Mouse (Mus musculus): ENCODE data around the gene Nrf1. TPM values are rescaled to one million over a fixed set of nuclear protein-coding genes. Genes with fewer than 3 reads are reported as not detected.

Nrf1 gene
- polyA plus RNA-seq, 1 experiment from 2014 or later, result 97.8 TPM

DNA sequence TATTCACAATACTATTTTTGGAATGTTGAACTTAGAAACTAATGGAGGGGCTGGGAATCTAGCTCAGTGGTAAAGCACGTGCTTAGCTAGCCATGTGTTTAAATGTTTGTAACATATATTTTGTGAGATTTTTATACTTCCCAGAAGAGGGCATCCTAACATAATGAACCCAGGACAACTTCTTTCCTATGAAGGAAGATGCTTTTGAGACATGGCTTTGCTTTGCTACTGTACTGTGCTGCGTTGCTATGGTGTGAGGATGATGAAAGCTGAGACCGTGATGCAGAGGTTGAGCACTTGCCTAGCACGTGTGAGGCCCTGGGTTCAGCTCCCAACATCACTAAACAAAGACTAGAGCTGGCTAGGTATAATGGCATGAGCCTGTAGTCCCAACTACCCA, 43.4 kb downstream of the Nrf1 start:
- 84% methylated on average over 4 of the region's 4 CpGs for WGBS
- Histone ChIP-seq H3K4me1 (no peaks in the 10 kb centered on the region), H3K9me3 (no peaks in the 10 kb centered on the region), H3K27me3 (ENCODE audit: poor library complexity, severe bottlenecking) (no peaks in the 10 kb centered on the region), H3K27ac (no peak overlapping the region), H3K36me3 (replicated peaks) (peaks cover 74% of the 10 kb centered on the region), H3K4me3 (no peak overlapping the region)
- DNase-seq (ENCODE audit: extremely low spot score, low spot score), result no peak

DNA sequence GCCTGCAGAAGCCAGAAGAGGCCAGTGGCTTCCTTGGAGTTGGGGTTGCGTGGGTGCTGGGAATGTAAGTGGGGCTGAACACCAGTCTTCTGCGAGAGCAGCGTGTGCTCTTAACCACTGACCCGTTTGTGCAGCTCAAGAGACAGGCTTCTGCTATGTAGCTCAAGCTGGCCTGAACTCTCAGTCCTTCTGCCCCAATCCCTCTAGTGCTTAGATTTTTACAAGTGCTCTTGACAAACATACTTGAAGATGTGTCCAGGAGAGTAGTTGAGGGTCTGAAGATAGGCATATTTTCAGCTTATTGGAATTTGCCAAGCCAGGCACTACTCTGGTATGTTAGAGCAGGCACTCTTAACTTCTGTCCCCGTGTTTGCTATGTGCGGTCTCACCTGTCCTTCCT, 45.0 kb downstream of the Nrf1 start:
- Histone ChIP-seq H3K4me1 (no peaks in the 10 kb centered on the region), H3K4me3 (no peak overlapping the region), H3K36me3 (replicated peaks) (peaks cover 89% of the 10 kb centered on the region), H3K27ac (no peak overlapping the region), H3K9me3 (no peaks in the 10 kb centered on the region), H3K27me3 (ENCODE audit: poor library complexity, severe bottlenecking) (no peaks in the 10 kb centered on the region)
- no peak for DNase-seq (ENCODE audit: extremely low spot score, low spot score)
- 98% methylated on average over 6 of the region's 6 CpGs for WGBS

DNA sequence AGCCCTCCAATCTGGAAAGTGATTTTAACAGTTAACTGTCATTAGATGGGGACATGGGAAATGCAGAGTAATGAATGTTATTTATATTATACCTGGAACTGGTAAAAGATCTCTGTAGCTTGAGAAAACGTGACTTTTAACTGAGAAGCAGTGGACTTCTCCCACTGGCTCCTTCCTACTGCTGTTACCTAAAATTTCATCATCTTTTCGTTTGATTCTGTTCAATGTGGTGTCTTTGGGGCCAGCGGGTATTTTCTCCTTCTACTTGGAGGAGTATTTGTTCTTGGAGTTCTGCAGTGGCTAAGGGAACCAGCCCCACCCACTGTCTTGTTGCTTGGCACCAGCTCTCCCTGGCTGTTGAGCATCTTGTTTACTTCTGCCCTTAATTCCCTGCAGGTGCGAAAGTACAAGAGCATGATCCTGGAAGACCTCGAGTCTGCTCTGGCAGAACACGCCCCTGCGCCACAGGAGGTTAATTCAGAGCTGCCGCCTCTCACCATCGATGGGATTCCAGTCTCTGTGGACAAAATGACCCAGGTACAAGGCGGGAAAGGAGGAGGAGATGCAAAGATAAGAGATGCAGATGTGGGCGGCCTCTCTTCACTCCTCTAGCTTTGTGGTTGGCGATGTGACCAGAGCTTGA, 54.1 kb downstream of the Nrf1 start:
- 82% methylated on average over 12 of the region's 12 CpGs for WGBS
- H3K27ac ChIP-seq, result no peak overlapping the region
- no peaks in the 10 kb centered on the region for H3K27me3 ChIP-seq (ENCODE audit: poor library complexity, severe bottlenecking)
- no peaks in the 10 kb centered on the region for H3K4me1 ChIP-seq
- no peak overlapping the region for H3K4me3 ChIP-seq
- DNase-seq (ENCODE audit: extremely low spot score, low spot score), result no peak
- peaks cover 98% of the 10 kb centered on the region for H3K36me3 ChIP-seq (replicated peaks)
- no peaks in the 10 kb centered on the region for H3K9me3 ChIP-seq

DNA sequence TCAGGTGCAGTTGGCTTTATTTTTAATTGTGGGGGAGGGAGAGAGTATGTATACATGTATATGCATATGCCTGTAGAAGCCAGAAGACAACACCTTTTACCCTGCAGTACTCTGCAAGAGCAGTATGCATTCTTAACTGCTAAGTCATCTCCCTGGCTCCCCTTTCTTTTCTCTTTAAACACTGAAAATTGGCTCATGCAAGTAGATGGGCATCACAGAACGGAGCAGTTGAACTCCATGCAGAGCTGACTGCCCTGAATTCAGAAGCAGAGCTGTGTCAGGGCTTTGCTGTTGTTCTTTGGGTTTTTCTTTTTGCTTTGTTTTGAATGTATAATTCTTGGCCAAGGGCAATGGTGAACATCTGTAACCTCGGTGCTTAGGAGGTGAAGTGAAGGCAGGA, 58.3 kb downstream of the Nrf1 start:
- Histone ChIP-seq H3K27ac (no peak overlapping the region), H3K9me3 (no peaks in the 10 kb centered on the region), H3K36me3 (replicated peaks) (peaks cover 94% of the 10 kb centered on the region), H3K27me3 (ENCODE audit: poor library complexity, severe bottlenecking) (no peaks in the 10 kb centered on the region), H3K4me3 (no peak overlapping the region), H3K4me1 (no peaks in the 10 kb centered on the region)
- 86% methylated on average over 2 of the region's 2 CpGs for WGBS
- no peak for DNase-seq (ENCODE audit: extremely low spot score, low spot score)

DNA sequence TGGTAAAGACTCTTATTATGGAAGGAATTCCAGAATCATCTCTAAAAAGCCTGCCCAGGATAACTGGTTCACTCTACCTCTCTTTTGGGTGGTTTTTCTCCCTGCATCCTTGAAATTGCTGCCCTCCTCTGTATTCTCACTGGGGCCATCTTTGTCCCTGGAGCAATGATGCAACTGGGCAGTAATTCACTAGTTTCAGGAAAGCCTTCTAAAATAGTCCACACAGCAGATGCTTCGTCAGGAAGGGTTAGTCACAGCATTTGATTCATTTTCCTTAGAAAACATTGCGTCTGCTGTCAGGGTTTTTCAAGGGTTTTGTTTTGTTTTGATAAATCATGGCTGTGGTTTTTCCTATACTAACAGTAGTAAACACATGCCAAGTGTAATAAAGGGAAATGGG, 59.7 kb downstream of the Nrf1 start:
- DNase-seq (ENCODE audit: extremely low spot score, low spot score), result no peak
- H3K4me3 ChIP-seq, result no peak overlapping the region
- H3K27me3 ChIP-seq (ENCODE audit: poor library complexity, severe bottlenecking), result no peaks in the 10 kb centered on the region
- H3K36me3 ChIP-seq (replicated peaks), result peaks cover 93% of the 10 kb centered on the region
- 0 out of 2 replicates have a peak, but pooled peaks cover under 1% of the 10 kb centered on the region for H3K4me1 ChIP-seq
- no peak overlapping the region for H3K27ac ChIP-seq
- 87% methylated on average over 2 of the region's 2 CpGs for WGBS
- H3K9me3 ChIP-seq, result no peaks in the 10 kb centered on the region

DNA sequence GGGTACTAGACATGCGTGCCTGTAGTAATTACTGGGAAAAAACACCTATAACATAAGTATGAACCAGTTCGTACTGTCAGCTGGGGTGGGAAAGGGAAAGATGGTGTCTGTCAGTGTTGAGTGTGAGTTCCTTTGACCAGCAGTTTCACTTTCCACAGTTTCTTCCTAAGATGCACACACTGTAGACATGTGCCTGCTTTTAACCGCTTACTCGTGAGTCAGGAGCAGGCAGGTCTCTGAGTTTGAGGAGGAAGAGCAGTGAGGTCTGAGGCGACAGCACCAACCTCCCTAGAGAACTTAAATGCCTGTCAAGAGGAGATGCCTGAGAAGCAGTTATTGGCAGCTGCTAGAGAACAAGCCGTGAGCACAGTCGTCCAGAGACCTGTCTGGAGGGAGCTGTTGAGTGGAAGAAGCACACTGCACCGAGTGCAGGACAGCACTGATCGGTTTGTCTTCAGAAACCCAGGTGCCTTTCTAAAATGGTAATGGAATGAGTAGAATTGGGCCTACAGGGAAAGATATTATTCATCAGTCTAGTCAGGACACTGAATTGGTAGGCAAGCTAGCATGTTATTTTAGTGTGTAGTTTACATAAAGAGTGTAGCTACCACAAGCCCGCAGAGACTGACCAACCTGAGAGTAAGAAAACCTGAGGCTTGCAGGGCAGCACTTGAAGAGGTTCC, 62.2 kb downstream of the Nrf1 start:
- H3K9me3 ChIP-seq, result no peaks in the 10 kb centered on the region
- DNase-seq (ENCODE audit: extremely low spot score, low spot score), result no peak
- 0 out of 2 replicates have a peak, but pooled peaks cover 6% of the 10 kb centered on the region for H3K4me1 ChIP-seq
- no peak overlapping the region for H3K4me3 ChIP-seq
- H3K36me3 ChIP-seq (replicated peaks), result peaks cover 91% of the 10 kb centered on the region
- 96% methylated on average over 10 of the region's 10 CpGs for WGBS
- H3K27me3 ChIP-seq (ENCODE audit: poor library complexity, severe bottlenecking), result no peaks in the 10 kb centered on the region
- no peak overlapping the region for H3K27ac ChIP-seq

DNA sequence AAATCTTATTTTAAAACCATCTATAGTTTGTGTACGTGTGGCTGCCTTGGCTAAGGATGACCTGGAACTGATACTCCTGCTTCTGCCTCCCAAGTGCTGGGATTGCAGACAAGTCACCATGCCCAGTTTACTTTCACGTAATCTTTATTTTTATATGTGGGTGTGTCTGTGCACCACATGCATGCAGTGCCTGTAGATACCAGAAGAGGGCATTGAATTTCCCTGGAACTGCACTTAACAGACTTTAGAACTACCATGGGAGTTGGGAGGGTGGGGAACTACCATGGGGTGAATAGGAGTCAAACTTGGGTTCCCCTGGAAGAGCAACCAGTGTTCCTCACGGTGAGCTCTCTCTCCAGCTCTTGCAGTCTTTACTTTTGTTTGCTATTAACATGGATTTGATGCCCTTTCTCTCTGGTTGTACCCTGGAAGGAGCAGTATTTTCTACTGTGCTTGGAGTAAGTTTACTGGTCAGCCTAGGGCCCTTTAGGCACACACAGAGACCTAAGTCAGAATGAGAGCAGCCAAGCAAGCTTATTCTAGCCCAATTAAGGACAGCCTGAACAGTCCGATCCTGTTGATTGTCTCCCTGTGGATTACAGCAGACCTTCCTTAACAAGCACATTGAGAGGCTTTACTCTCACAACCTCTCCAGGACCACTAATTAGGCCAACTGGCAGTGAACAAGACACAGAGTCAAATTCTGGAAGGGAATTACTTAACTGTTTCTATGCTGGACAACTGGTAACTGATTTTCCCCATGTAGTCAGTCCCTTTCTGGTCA, 64.8 kb downstream of the Nrf1 start:
- H3K36me3 ChIP-seq (replicated peaks), result peaks cover 91% of the 10 kb centered on the region
- H3K27ac ChIP-seq, result peak overlapping the region; percentile 2; the same call in 1 of the 2 replicates
- H3K4me1 ChIP-seq, result 0 out of 2 replicates have a peak, but pooled peaks cover 6% of the 10 kb centered on the region
- WGBS, result 71% methylated on average over 4 of the region's 4 CpGs
- DNase-seq (ENCODE audit: extremely low spot score, low spot score), result peak; percentile 27
- H3K27me3 ChIP-seq (ENCODE audit: poor library complexity, severe bottlenecking), result no peaks in the 10 kb centered on the region
- H3K9me3 ChIP-seq, result no peaks in the 10 kb centered on the region
- no peak overlapping the region for H3K4me3 ChIP-seq

DNA sequence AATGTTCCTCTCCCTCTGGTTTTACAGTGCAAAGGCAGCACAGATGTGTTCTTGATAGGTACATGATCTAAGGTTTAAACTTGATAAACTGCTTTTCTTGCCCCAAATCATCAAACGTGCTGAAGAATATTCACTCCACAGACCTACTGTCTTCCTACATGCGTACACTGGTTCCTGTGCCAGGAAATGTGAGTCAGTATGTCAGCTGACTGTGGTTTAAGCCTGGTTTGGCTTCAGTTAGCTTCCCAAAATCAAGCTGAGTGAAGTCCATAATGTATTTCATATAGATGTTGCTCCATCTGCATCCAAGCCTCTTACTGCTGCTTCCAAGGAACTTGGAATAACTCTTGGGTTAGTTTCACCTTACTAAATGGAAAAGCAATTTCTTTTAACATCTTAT, 66.3 kb downstream of the Nrf1 start:
- Histone ChIP-seq H3K27ac (no peak overlapping the region), H3K4me3 (no peak overlapping the region), H3K4me1 (0 out of 2 replicates have a peak, but pooled peaks cover 6% of the 10 kb centered on the region), H3K9me3 (no peaks in the 10 kb centered on the region), H3K27me3 (ENCODE audit: poor library complexity, severe bottlenecking) (no peaks in the 10 kb centered on the region), H3K36me3 (replicated peaks) (peaks cover 95% of the 10 kb centered on the region)
- 93% methylated on average over 2 of the region's 2 CpGs for WGBS
- no peak for DNase-seq (ENCODE audit: extremely low spot score, low spot score)

DNA sequence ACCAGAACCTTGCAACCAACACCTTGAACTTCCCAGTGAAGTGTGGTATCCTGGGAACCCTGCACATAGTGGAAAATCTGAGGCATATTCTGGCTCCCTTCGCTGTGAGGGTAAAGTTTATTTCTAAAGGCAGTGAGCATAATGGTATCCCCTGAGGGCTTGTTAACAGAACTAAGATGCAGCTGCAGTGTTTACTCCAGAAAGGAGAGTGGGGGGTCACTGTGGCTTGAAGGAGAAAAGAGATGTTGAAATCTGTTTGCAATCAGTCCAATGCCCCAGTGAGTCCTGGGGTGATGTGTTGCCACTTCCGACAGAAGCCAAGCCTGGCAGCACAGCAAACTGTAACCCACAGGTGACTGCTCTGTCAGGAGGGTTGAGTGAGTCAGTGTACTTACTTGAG, 73.4 kb downstream of the Nrf1 start:
- Histone ChIP-seq H3K36me3 (replicated peaks) (peaks cover 91% of the 10 kb centered on the region), H3K4me3 (no peak overlapping the region), H3K4me1 (no peaks in the 10 kb centered on the region), H3K9me3 (no peaks in the 10 kb centered on the region), H3K27me3 (ENCODE audit: poor library complexity, severe bottlenecking) (no peaks in the 10 kb centered on the region), H3K27ac (no peak overlapping the region)
- no peak for DNase-seq (ENCODE audit: extremely low spot score, low spot score)
- WGBS, result 83% methylated on average over 2 of the region's 2 CpGs

DNA sequence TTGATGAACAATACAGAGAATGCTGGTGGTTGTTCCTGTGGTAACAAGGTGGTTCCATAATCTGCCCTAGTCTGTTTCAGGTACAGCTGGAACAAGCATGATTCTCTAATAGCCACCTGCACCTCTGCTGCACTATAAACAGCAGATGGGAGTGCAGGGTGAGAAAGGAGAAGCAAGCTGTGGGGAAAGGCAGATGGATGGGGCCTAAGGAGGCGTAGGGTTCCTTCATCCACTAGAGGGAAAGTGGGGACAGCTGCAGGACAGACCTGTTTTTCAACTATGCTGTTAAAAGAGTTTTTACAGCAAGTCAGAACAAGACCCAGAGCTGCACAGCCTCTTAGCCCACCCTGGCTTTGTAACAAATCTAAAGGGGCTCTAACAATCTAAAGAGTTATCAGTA, 73.8 kb downstream of the Nrf1 start:
- Histone ChIP-seq H3K27me3 (ENCODE audit: poor library complexity, severe bottlenecking) (no peaks in the 10 kb centered on the region), H3K4me3 (no peak overlapping the region), H3K36me3 (replicated peaks) (peaks cover 91% of the 10 kb centered on the region), H3K4me1 (no peaks in the 10 kb centered on the region), H3K27ac (no peak overlapping the region), H3K9me3 (no peaks in the 10 kb centered on the region)
- no peak for DNase-seq (ENCODE audit: extremely low spot score, low spot score)
- 86% methylated on average over 1 of the region's 1 CpGs for WGBS

DNA sequence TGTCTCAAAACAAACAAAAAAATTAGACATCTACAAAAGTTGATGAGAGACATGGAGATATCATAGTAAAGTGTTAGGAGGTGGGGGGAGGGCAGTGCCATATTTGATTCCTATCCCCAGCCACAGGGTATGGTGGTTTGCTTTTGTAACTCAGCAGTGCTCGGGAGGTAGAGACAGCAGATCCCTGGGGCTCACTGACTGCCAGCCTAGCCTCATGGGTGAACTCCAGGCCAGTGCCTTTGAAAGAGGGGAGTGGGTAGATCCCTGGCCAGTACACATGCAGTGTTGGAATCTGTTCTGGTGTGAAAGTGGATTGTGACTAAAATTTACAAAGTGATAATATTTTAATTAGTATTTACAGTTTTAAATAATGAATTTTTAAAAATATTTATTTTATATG, 75.6 kb downstream of the Nrf1 start:
- Histone ChIP-seq H3K4me1 (no peaks in the 10 kb centered on the region), H3K27ac (no peak overlapping the region), H3K9me3 (no peaks in the 10 kb centered on the region), H3K27me3 (ENCODE audit: poor library complexity, severe bottlenecking) (no peaks in the 10 kb centered on the region), H3K4me3 (no peak overlapping the region), H3K36me3 (replicated peaks) (peaks cover 91% of the 10 kb centered on the region)
- WGBS, result 90% methylated on average over 1 of the region's 1 CpGs
- no peak for DNase-seq (ENCODE audit: extremely low spot score, low spot score)

DNA sequence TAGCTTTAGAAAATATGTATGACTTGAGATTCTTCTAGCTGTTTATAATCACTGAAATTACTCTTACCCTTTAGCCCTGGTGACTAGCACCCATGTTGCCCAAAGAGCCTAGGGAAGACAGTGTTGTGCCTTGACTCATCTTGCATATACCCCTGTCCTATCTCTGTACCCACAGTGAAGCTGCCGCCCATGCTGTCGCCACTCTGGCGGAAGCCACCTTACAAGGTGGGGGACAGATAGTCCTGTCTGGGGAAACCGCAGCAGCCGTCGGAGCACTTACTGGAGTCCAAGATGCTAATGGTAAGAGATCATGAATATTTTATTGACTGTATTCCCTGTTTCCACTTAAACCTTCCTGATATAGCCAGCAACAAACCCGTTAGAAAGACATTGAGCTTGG, 78.3 kb downstream of the Nrf1 start:
- peaks cover 85% of the 10 kb centered on the region for H3K36me3 ChIP-seq (replicated peaks)
- no peak overlapping the region for H3K27ac ChIP-seq
- WGBS, result 96% methylated on average over 7 of the region's 7 CpGs
- no peak for DNase-seq (ENCODE audit: extremely low spot score, low spot score)
- no peaks in the 10 kb centered on the region for H3K9me3 ChIP-seq
- H3K27me3 ChIP-seq (ENCODE audit: poor library complexity, severe bottlenecking), result no peaks in the 10 kb centered on the region
- no peaks in the 10 kb centered on the region for H3K4me1 ChIP-seq
- H3K4me3 ChIP-seq, result no peak overlapping the region

DNA sequence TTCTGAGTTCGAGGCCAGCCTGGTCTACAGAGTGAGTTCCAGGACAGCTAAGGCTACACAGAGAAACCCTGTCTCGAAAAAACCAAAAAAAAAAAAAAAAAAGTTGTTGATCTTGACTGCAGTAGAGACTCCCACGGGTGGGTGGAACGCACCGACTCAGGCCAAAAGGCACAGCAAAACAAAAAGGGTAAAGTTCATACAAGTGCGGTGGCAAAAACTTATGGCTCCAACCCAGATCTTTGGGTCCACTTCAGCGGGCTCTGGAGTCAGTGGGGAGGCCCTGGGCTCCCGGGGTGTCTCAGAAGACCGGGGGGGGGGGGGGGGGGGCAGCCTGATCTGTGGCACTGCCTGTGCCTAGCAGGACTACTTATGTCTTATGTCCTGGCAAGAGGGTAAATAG, 79.0 kb downstream of the Nrf1 start:
- no peak overlapping the region for H3K4me3 ChIP-seq
- DNase-seq (ENCODE audit: extremely low spot score, low spot score), result no peak
- no peaks in the 10 kb centered on the region for H3K9me3 ChIP-seq
- H3K27ac ChIP-seq, result no peak overlapping the region
- 92% methylated on average over 9 of the region's 9 CpGs for WGBS
- no peaks in the 10 kb centered on the region for H3K27me3 ChIP-seq (ENCODE audit: poor library complexity, severe bottlenecking)
- H3K36me3 ChIP-seq (replicated peaks), result peaks cover 83% of the 10 kb centered on the region
- no peaks in the 10 kb centered on the region for H3K4me1 ChIP-seq

All from forebrain, embryonic 10.5 days (tissue).